Mouse (Mus musculus): ENCODE data around the gene Zfp688.
"Not testable (repeated sequence)": the region's sequence is repeated elsewhere in the genome, so short reads cannot be mapped to it uniquely, and the experiment has no call there.

The Zfp688 gene

DNA sequence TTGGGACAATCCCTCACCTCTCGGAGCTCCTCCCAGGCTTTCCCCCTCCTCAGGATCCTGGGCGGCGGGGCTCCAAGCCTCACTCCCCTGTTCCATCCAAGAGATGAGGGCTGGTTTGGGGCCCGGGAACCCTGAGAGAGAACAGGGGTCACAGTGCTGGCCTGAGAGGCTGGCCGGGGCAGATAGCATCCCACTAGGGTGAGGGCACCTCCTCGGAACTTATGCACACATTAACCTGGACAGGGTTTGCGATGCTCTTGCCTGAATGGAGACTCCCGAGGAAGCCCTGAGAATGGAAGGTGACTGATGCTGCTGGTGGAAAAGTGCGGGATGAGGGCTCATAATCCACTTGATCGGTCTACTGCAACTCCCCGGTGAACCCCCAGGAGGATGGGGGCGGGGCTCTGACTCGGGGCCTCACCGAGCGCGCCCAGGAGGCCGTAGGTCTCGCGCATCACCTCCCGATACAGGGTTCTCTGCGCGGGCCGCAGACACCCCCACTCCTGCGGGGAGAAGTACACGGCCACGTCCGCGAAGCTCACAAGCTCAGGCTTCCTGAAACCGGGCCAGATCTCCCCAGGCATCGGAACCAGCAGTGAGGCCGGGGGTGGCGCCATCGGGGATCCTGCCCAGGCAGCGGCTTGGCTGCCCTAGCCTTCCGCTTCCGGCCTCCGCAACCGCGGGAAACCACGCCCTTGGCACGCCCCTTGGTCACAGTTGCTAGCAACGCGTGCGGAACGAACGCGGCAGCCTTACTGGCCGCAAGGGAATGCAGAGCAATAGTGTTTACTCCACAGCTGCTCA is at the start of gene Zfp688:
TSS of gene Zfp688 (minus strand) at position 681 of the 804 bp plus-strand sequence.
- DNase-seq (ENCODE audit: low spot score): peak; percentile 93

DNA sequence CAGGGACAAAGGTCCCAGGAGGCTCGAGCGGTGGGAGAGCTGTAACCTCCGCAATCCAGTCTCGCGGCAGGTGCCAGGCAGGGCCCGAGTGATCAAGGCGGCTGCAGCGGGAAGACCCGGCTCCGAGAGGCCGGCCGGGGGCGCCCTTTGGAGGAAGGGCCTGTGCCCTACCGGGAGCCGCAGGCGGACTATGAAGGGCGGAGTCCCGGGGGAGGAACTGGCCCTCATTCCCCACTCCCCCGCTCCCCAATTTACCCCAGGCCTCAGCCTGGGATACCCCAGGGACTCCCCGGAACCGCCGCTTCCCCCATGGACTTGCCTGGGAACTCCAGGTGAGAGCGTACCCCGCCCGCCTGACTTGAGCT is 49.8 kb upstream of the Zfp688 start:
- peak; percentile 89 for DNase-seq (ENCODE audit: low spot score)

DNA sequence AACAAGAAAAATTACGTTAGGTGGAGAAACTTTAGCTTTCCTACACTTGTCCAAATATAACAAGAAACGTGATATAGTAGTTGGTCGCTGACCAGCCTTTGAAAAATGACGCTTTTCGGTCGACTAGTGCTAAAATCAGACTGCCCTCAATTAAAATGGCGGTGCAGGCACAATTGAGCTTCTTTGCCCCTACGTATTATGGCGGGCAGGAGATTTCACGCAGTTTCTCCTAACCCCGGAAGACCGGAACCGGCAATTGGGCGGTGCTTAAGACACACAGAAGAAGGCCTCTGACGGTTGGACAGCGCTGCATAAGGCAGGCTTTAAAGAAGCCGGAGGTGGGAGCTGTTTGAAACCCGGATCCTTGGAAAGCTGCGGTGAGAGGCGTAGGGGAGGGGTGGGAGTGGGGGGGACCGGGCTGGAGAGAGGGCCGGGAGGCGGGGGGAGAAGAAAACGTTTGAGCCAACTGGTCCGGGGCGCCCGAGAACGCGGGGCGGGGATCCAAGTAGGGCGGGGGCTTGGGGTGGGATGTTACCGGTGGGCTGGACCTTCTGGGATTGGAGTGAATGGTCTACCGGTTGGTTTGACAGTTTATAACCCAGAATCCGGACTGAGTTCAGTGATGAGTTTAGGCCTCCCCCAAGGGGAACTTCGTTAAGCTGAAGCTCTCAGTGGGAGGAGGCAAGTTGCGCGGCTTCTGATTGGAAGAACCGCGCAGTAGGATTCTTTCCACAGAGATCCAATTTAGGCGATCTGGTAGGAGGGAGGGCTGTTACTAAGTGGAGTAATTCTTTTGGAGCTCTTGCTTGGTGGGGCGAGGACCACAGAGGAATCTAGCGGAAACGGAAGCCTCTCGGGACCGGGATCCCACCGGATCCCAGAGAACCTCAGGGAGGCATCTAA is 49.1 kb upstream of the Zfp688 start:
- DNase-seq (ENCODE audit: low spot score): peak; percentile 97

DNA sequence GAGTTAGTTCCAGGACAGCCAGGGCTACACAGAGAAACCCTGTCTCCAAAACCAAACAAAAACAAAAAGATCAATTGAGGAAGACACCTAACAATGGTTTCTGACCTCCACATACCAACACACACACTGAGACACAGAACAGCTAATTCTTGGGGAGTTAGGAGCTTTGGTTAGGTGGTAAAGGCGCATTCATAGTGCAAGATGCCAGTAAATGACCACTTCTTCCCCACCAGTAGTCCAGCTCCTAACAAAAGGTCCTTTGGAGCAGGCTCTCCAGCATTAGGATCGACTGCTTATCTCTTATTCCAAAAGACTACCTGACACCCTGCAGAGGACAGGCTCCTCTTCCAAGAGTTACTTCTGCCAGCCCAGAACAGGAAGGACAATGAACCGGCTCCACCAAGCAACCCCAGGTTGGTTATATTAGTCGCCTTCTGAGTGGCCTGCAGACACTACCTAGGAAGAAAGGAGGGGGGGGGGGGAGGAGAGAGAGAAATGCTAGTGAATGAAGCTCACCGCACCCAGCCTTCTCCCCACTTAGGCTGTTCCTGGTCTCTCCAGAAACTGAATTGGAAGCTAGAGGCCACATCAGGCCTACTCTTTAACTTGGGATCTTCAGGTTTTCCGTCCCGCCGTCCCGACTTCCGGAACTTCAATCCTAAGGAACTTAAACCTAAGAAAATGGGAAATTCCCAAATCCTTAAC is 48.3 kb upstream of the Zfp688 start:
- DNase-seq (ENCODE audit: low spot score): peak; percentile 22

DNA sequence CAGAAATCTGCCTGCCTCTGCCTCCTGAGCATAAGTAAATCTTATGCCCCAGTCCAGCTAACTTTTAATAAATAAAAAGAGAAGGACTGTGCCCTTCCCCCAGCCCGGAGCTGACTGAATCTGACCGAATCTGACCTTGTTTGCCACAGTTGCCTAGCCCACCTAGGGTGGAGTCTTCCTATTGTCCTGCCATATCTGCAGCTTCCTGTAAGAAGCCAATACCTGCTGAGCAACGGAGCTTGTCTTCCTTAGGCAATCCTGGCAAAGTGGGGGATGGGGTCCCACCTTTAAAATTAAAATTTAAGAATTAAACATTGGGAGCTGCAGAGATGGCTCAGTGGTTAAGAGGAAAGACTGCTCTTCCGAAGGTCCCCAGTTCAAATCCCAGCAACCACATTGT is 44.7 kb upstream of the Zfp688 start:
- no peak for DNase-seq (ENCODE audit: low spot score)

DNA sequence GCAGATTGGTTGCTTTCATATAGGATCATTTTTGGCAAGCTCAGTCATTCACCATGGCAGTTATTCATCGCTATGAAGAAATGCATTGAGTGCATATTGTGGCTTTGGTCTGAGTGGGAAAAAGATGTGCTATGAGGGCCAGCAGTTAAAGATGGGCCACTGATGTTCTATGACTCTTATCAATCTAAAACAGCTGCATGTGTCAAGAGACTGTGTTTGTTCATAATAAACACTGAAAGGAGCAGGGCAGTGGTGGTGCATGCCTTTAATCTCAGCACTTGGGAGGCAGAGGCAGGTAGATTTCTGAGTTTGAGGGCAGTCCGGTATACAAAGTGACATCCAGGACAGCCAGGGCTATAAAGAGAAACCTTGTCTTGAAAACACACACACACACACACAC is 43.8 kb upstream of the Zfp688 start:
- DNase-seq (ENCODE audit: low spot score): not testable (repeated sequence)

DNA sequence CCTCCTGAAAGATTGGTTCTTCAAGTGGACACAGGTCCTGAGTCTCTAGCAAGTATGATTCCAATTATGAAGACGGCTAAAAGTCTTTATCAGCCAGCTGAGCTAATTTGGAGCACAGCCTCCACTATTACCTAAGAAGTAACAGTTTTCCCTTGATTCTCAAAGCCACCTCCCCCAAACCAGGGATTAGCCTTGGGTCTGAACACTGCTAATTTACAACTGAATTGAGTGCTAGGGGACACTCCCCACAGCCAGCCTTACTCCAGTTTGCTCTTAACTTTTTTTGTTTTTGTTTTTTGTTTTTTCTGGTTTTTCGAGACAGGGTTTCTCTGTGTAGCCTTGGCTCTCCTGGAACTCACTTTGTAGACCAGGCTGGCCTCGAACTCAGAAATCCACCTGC is 43.3 kb upstream of the Zfp688 start:
- DNase-seq (ENCODE audit: low spot score): no peak

DNA sequence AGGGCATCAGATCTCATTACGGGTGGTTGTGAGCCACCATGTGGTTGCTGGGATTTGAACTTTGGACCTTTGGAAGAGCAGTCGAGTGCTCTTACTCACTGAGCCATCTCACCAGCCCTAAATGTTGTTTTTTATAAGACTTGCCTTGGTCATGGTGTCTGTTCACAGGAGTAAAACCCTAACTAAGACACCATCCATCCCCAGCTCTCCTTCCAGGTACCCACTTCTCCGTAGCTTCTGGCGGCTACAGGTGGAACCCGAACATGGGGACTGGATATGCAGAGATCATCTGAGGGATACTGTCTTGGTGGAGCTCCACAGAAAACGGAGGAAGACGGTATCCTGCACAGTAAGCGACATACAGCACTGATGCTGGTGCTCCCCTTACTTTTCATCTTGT is 37.4 kb upstream of the Zfp688 start, which contains the start of gene Prr14:
TSS of gene Prr14 (plus strand) at position 301 of the 400 bp plus-strand sequence.
- not testable (repeated sequence) for DNase-seq (ENCODE audit: low spot score)

DNA sequence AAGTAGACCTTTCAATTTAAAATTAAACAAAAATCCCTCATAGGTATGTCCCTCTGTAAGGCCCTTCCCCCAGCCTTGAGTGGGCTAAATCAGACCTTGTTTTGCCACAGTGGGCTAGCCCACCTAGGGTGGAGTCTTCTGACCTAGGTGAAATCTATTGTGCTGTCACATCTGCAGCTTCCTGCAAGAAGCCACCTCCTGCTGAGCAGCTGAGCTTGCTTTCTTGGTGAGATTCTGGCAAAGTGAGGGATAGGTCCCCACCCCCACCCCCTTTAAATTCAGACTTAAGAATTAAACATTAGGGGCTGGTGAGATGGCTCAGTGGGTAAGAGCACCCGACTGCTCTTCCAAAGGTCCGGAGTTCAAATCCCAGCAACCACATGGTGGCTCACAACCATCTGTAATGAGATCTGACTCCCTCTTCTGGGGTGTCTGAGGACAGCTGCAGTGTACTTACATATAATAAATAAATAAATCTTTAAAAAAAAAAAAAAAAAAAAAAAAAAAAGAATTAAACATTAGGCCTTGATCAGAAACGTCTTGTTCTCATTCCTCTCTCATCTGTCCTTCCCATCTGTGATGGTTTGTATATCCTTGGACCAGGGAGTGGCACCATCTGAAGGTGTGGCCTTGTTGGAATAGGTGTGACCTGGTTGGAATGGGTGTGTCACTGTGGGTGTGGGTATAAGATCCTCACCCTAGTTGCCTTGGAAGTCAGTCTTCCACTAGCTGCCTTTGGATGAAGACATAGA is 36.7 kb upstream of the Zfp688 start:
- not testable (repeated sequence) for DNase-seq (ENCODE audit: low spot score)

DNA sequence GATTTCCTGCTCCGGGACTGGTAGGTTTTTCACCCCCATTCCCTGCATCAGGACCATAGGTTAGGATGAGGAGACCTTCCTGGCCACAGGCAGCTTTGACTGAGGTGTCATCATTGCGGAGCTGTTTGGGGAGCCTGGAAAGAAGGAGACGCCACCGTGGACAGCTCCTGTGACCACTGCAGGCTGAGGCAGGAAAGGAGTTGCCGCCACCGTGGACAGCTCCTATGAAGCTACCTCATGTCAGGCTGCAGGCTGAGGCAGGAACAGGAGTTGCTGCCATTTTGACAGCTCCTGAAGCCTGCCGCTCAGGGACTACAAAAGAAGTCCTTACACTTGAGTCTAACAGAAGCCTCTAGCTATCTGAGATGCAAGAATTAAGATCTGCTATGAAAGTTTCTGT is 33.0 kb upstream of the Zfp688 start:
- DNase-seq (ENCODE audit: low spot score): no peak

DNA sequence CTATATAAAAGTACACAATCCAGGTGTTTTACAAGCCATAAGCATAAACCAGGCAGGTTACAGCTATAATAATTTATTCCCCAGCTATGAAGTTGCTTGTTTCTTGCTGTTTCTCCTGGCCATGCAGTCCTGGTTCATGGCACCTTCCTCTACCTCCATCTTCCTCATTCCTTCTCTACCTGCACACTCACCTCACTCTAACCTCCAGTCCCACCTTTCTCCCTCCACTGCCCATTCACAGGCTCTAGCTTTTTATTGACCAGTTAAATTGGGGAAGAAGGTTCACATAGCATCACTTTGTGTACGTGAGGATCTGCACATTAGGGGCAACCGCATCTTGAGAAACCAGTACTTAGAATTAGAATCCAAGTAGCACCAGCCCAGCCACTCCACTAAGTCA is 31.2 kb upstream of the Zfp688 start:
- no peak for DNase-seq (ENCODE audit: low spot score)

DNA sequence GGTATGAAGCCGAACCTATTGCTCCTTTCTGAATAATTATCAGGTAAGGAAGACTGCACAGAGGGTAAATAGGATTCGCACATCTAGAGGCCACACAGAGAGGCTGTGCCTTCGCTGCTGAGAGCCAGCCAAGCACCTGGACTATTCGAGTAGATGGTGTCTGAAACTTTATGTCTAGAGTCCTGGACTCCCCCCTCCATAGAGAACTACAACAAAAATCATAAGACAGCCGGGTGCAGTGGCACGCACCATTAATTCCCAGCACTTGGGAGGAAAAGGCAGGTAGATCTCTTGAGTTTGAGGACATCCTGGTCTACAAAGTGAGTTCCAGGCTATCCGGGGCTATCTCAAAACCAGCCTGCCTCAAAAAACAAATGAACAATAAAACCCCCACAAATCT is 28.1 kb upstream of the Zfp688 start:
- DNase-seq (ENCODE audit: low spot score): no peak

DNA sequence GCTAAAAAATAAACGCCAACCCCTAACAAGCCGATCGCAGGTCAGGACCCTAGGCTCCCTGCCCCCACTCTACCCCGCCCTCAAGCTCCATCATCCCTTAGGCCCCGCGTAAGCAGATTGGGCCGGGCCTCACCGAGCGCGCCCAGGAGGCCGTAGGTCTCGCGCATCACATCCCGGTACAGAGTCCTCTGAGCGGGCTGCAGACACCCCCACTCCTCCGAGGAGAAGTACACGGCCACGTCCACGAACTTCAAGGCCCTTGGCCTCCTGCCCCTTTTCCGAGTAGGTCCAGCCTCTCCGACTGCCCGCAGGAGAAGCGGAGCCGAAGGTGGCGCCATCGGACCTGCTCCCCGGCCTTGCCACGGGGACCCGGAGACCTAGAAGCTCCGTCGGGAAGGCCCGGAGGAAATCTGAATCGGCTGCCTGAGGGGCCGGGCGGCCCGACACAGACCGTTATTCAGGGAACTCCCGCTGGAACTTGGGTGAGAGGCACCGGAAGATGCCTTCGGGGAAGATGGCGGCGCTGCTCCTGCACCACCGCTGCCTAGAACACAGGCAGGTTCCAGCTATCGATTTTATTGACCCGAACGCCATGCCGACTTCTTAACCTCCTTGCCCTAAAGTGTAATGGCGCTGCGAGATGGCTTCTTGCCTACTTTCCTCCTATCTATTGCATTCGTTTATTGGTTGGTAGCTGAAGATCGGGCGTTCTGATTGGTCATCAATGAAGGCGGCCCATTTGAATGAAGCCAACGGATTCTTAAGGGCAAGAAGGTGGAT is 26.8 kb upstream of the Zfp688 start, which contains the start of gene Zfp689:
TSS of gene Zfp689 (minus strand) at position 638 of the 780 bp plus-strand sequence.
- DNase-seq (ENCODE audit: low spot score): peak; percentile 96

DNA sequence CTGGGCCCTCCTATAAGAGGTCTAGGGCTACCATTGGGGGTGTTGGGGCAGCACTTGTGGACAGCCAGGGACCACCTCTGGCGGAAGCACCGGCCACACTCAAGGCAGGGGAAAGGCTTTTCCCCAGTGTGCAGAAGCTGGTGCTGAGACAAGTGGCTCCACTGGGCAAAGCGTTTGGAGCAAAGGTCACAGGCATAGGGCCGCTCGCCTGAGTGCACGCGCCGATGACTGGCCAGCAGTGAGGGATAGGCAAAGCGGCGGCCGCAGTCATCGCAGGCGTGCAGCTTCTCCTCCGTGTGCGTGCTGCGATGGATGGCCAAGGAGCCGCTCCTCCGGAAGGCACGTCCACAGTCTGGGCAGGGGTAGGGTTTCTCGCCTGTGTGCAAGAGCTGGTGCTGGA is 22.1 kb upstream of the Zfp688 start:
- DNase-seq (ENCODE audit: low spot score): no peak

DNA sequence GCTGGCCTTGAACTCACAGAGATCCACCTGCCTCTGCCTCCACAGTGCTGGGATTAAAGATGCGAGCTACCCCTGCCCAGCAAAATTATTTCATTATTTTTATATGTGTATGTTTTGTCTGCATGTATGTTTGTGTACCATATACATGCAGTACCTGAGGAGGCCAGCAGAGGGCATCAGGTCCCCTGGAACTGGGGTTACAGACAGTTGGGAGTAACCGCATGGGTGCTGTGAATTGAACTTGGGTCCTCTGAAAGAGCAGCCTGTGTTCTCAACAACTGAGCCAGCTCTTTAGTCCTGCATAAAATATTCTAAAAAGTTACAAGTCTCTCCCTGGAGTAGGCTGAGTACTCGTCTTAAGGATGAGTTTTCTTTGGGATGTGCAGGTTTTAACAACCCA is 15.9 kb upstream of the Zfp688 start:
- no peak for DNase-seq (ENCODE audit: low spot score)

DNA sequence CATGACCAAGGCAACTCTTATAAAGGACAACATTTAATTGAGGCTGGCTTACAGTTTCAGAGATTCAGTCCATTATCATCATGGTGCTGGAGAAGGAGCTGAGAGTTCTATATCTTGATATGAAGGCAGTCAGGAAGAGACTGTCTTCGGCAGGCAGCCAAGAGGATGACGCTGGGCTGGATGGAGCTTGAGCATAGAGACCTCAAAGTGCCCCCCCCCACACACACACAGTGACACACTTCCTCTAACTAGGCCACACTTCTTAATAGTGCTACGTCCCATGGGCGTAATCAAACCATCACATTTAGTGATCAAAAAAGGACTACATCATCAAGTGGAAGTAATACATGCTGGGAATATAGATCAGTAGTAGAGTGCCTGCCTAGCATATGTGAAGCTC is 13.3 kb upstream of the Zfp688 start:
- DNase-seq (ENCODE audit: low spot score): no peak

DNA sequence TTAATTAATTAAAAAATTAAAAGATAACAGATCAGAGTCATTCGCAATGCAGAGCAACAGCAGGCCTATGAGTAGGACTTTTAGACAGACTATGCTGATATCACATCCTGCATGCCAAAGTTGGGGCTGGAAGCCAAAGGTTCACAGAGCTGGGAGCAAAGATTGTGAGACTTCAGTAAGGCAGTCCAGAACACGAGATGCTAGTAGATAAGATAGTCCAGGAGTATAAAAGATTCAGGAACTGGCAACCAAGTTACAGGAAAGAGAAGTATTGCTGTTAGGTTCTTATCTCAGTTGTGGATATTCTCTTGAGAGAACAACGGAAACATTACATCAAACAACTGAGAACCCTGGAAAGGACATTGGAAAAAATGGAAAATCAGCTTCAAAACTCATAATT is 4.5 kb upstream of the Zfp688 start:
- no peak for DNase-seq (ENCODE audit: low spot score)

DNA sequence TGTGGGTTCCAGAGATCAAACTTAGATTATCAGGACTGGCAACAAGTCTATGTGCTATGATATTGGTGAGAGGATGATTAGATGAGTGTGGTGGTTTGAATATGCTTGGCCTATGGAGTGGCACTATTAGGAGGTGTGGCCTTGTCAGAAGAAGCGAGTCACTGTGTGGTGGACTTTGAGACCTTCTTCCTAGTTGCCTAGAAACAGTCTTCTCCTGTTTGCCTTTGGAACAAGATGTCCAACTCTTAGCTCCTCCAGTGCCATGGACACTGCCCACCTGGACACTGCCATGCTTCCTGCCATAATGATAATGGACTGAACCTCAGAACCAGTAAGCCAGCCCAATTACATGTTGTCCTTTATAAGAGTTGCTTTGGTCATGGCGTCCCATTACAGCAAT is 4.0 kb upstream of the Zfp688 start:
- no peak for DNase-seq (ENCODE audit: low spot score)

DNA sequence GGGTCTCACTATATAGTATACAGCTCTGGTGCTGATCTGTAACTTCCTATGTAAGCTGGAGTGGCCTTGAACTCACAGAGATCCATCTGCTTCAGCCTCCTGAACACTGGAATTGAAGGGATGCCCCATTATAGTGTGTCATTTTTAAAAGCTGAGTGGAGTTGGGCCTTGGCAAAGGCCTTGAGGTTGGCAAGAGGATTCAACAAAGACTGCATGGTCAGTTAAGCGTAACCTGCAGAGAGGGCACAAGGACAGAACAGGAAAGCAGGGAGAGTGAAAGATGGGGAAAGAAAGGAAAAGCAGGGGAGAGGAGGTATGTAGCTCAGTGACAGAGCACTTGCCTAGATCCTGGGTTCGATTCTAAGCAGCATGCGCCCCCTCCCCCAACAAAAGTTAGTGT is 3.4 kb upstream of the Zfp688 start:
- DNase-seq (ENCODE audit: low spot score): no peak

DNA sequence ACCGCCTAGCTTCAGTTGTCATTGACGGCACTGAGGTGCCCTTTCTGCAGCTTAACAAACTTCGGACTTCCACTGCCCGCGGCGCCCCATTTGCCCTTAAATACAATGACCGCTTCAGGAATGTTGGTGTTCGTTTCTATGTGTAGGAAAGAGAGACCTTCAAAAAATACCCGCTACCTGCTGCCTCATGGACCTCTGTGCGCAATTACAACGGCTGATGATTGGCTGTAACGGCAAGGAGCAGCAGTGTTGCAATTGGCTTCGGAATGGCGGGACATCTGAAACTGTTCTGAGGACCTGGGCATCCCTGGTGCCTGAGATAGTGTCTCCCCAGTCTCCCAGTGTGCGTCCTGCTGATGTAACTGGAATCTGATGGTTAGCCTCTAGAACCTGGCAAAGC is 379 bp upstream of the Zfp688 start:
- peak; percentile 44 for DNase-seq (ENCODE audit: low spot score)

DNA sequence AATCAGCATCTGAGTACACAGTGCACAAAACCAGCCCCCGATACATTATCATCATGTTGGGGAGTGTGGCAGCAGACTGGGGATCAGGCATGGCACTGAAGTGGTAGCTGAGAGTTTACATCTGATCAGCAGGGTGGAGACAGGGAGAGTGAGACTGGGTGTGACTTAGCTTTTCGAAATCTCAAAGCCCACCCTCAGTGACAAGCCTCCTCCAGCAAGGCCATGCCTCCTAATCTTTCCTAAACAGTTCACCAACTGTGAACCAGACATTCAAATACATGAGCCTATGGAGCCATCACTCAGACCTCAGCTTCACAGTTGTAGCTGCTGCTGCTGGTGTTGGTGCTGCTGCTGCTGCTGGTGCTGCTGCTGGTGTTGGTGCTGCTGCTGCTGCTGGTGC is 10.4 kb downstream of the Zfp688 start:
- DNase-seq (ENCODE audit: low spot score): no peak
